Mouse (Mus musculus): ENCODE data around the gene Abcg8.

DNA sequence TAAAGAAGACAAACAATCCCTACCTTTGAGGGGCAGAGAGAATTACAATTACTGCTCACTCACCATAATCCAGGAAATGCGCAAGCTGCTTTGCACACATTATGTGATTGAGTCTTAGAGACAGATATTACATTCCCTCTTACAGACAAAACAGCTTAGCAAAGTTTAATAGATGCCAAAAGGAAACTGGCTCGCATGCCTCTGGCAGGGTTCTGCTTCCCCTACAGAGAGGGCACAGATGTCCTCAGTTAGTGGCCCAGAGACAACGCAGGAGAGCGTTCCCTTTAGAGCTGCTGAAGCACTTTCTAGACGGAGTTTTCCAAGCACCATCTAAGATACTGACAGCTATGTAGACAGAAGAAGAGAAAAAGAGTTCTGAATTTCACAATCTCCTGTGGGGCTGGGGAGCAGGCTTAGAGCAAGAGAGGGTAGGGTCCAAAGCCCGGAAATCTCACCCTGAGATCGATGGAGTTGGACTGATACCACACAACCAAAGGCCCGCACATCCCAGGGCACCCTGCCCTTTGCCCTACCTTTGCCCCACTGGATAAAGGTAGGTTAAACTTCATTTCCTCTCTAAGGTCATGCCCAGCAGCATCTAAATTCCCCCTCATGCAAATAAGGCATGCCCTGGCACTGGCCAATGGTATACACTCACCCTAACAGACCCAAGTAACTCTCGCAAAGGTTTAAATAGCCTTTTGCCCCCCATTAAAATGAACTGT, 62.1 kb downstream of the Abcg8 start:
- TF ChIP-seq CTCF (IDR thresholded peaks at IDR 0.05; ENCODE audit: insufficient read depth, low read length), result no peak
- TF ChIP-seq POLR2A (IDR thresholded peaks at IDR 0.05; ENCODE audit: borderline replicate concordance, extremely low read depth, low read depth, low read length), result no peak
